Mouse (Mus musculus) liver, embryonic 13.5 days (tissue): Measurements from ENCODE around the gene Pnpla6. TPM values are rescaled to one million over a fixed set of nuclear protein-coding genes. Genes with fewer than 3 reads are reported as not detected.
A peak's percentile ranks its signal among the peaks of the same experiment; 100 is the strongest.
"Not testable (repeated sequence)": the region's sequence is repeated elsewhere in the genome, so short reads cannot be mapped to it uniquely, and the experiment has no call there.

ENCODE experiments used
- ATAC-seq: fragments of 200-750 bp; cut with Nextera tagmentation; 2 replicates; pipeline ENCODE4 v1.8.0; 2017; ENCODE audit warnings: low read depth, mild to moderate bottlenecking, moderate number of reproducible peaks, moderate library complexity
- DNase-seq: peaks from one replicate; pipeline ENCODE4 v3.0.0; 2022
- H3K27ac ChIP-seq: fragments of 300-500 bp; sonication (generic); 2 replicates; pipeline ENCODE4 v1.5.1; 2015; ENCODE audit warnings: moderate library complexity, mild to moderate bottlenecking, inconsistent platforms
- H3K27me3 ChIP-seq: fragments of 300-500 bp; sonication (generic); 2 replicates; pipeline ENCODE4 v1.6.1; 2015; ENCODE audit warnings: mild to moderate bottlenecking, inconsistent platforms
- H3K36me3 ChIP-seq: fragments of 300-500 bp; sonication (generic); 2 replicates; pipeline ENCODE4 v1.6.1; 2015; ENCODE audit warnings: mild to moderate bottlenecking, inconsistent platforms
- H3K4me1 ChIP-seq: fragments of 300-500 bp; sonication (generic); replicated peaks from 2 replicates; pipeline ENCODE4 v1.6.1; 2015; ENCODE audit warnings: inconsistent platforms
- H3K4me2 ChIP-seq: fragments of 300-500 bp; sonication (generic); 2 replicates; pipeline ENCODE4 v1.6.1; 2015; ENCODE audit warnings: inconsistent platforms, mild to moderate bottlenecking, moderate library complexity
- H3K4me3 ChIP-seq: fragments of 300-500 bp; sonication (generic); replicated peaks from 2 replicates; pipeline ENCODE4 v1.5.1; 2015; ENCODE audit warnings: mild to moderate bottlenecking, inconsistent platforms
- H3K9ac ChIP-seq: fragments of 300-500 bp; sonication (generic); 2 replicates; pipeline ENCODE4 v1.6.1; 2015; ENCODE audit warnings: mild to moderate bottlenecking, inconsistent platforms
- H3K9me3 ChIP-seq: fragments of 300-500 bp; sonication (generic); replicated peaks from 2 replicates; pipeline ENCODE4 v1.6.1; 2016; ENCODE audit warnings: inconsistent platforms
- WGBS: fragments of 180-500 bp; shearing (Covaris S2); methylation state at CpG from one replicate; pipeline ENCODE4 v1.1.7; 2015; ENCODE audit not compliant: insufficient replicate concordance; 5-methylcytosine and 5-hydroxymethylcytosine counted together
- polyA plus RNA-seq: library from polyadenylated mRNA; unstranded; fragments of >200 nt; fragmentation: Nextera tagmentation; extraction: Ambion mirVana; gene quantifications from 2 replicates; pipeline ENCODE4 v1.2.1, GENCODE M21; 2015

Pnpla6 gene
- polyA plus RNA-seq, 1 experiment from 2014 or later, result 10.6 TPM

DNA sequence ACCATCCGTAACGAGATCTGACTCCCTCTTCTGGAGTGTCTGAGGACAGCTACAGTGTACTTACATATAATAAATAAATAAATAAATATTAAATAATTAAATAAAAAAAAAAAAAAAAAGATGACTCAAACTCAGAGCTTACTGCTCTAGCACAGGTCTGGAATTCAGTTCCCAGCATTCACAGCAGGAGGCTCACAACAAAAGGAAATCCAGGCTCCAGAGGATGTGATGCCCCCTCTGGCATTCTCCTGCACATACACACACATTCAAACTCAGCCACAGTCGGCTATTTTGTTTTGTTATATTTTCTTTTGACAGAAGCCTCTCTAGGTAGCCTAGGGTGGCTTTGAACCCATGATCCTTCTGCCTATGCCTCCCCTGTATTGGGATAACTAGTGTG is 66.8 kb downstream of the Pnpla6 start:
- not testable (repeated sequence) for DNase-seq, H3K9me3 ChIP-seq, H3K27ac ChIP-seq, H3K9ac ChIP-seq, H3K4me3 ChIP-seq, ATAC-seq, H3K36me3 ChIP-seq, H3K27me3 ChIP-seq, H3K4me2 ChIP-seq
- H3K4me1 ChIP-seq, result peaks cover 12% of the 10 kb centered on the region
- WGBS, result 51% methylated on average over 1 of the region's 3 CpGs

DNA sequence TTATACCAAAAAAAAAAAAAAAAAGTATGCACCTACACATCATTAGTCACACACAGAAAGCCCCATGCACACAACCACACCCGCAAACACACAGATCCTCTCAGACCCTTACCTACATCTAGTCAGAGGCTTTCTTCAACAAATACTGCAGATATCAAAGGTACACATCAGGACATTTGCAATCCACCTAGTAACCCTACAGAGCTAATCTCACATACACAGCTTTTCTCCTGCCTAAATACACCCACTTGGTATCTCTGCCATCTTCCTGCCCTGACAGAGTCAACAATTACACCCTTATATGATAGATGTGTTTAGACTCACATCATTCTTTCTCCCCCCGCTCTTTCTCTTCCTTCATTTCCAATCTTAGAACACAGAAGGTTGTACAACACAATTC is 71.3 kb downstream of the Pnpla6 start:
- H3K4me1 ChIP-seq, result peaks cover 29% of the 10 kb centered on the region
- no peak overlapping the region for H3K4me3 ChIP-seq
- H3K27me3 ChIP-seq, result peaks cover 12% of the 10 kb centered on the region; the same call in 1 of the 2 replicates
- H3K9ac ChIP-seq, result no peak overlapping the region
- H3K4me2 ChIP-seq, result peak overlapping the region; percentile 95
- no peaks in the 10 kb centered on the region for H3K36me3 ChIP-seq
- no peak overlapping the region for H3K27ac ChIP-seq
- ATAC-seq, result peak; percentile 60
- H3K9me3 ChIP-seq, result no peaks in the 10 kb centered on the region
- DNase-seq, result no peak
- WGBS, result 32% methylated on average over 2 of the region's 2 CpGs

DNA sequence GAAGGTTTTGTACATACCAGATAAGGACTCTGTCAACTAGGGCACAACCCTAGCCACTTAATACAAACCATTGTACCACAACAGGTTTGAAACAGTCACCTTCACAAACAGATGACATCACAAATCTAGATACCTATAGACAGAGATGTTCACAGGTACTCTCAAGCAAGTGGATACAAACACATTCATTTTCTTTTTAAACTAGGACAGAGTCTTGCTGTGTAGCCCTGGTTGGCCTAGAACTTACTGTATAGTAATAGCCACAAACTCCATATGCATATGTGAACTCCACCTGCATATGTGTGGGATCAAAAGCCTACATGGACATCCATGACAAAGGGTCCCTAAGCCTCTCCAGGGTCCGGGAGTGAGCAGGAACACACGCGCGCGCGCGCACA is 71.8 kb downstream of the Pnpla6 start, which contains the start of gene Camsap3:
Gene Camsap3 (plus strand): TSS at position 301 of the 398 bp plus-strand sequence.
- ATAC-seq (peak; percentile 22), DNase-seq (no peak)
- Histone ChIP-seq H3K9me3 (no peaks in the 10 kb centered on the region), H3K4me1 (peaks cover 29% of the 10 kb centered on the region), H3K4me2 (peak within 1 kb of the TSS; percentile 95), H3K36me3 (no peaks in the 10 kb centered on the region), H3K4me3 (peak within 1 kb of the TSS; percentile 71), H3K27me3 (peaks cover 12% of the 10 kb centered on the region; the same call in 1 of the 2 replicates), H3K9ac (peak within 1 kb of the TSS; percentile 72), H3K27ac (peak within 1 kb of the TSS; percentile 12; the same call in 1 of the 2 replicates)
- 10% methylated on average over 7 of the region's 7 CpGs for WGBS

DNA sequence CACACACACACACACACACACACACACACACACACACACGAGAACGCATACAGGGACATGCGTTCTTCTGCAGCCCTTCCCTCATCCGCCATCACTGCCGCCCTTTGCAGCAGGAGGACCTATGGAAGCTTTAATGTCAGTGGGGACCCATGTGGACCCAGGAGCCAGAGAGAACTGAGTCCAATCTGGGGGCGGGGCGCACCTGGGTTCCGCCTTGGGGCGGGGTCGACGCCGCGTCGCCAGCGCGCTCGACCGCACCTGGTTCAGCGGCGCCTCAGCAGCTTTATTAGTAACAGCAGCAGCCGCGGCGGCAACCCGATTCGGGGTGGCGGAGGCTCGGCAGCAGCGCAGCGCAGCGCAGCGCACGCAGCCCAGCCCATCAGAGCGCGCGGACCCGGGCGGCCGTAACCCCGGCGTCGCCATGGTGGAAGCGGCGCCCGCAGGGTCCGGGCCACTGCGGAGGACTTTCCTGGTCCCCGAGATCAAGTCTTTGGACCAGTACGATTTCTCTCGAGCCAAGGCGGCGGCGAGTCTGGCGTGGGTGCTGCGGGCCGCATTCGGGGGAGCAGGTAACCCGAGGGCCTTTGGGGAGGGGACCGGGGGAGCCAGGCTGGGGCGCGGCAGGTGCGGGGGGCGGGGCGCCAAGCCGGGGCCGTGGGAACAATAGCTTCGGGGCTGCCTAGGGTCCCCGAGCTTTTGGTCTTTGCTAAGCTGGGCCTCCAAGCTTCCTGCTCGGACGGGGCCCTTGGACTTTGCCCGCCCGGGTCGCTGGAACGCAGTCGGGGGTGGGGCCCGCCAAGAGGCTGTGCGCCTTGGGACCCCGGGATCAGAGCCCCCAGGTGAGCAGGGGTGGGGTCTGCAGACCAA is 72.4 kb downstream of the Pnpla6 start:
- Histone ChIP-seq H3K4me1 (peaks cover 29% of the 10 kb centered on the region), H3K4me2 (peak overlapping the region; percentile 95), H3K27me3 (peaks cover 12% of the 10 kb centered on the region; the same call in 1 of the 2 replicates), H3K36me3 (no peaks in the 10 kb centered on the region), H3K9ac (peak overlapping the region; percentile 72), H3K4me3 (peak overlapping the region; percentile 71), H3K27ac (peak overlapping the region; percentile 12; the same call in 1 of the 2 replicates), H3K9me3 (no peaks in the 10 kb centered on the region)
- ATAC-seq (peak; percentile 69), DNase-seq (peak; percentile 45)
- WGBS, result 1% methylated on average over 72 of the region's 77 CpGs

DNA sequence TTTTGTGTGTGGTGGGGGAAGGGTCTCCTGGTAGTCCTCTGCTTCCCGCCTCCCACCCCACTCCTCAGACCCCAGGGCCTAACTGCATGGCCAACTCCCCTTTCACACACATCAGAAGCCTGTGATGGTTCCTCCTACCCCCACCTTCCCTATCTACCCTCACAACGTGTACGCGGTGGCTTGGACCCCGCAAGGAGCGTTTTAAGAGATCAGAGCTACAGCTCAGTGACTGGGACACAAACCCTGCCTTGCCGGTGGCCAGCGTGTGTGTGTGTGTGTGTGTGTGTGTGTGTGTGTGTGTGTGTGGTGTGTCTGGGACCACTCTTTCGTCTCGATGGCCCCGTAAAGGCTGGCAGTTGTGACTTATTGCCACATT is 73.1 kb downstream of the Pnpla6 start:
- 18% methylated on average over 11 of the region's 11 CpGs for WGBS
- ATAC-seq (peak; percentile 14; the same call in 1 of the 2 replicates), DNase-seq (no peak)
- peaks cover 12% of the 10 kb centered on the region; the same call in 1 of the 2 replicates for H3K27me3 ChIP-seq
- H3K36me3 ChIP-seq, result no peaks in the 10 kb centered on the region
- H3K9ac ChIP-seq, result peak overlapping the region; percentile 72
- H3K4me3 ChIP-seq, result peak overlapping the region; percentile 71
- H3K27ac ChIP-seq, result peak overlapping the region; percentile 12; the same call in 1 of the 2 replicates
- no peaks in the 10 kb centered on the region for H3K9me3 ChIP-seq
- H3K4me1 ChIP-seq, result peaks cover 29% of the 10 kb centered on the region
- peak overlapping the region; percentile 95 for H3K4me2 ChIP-seq

DNA sequence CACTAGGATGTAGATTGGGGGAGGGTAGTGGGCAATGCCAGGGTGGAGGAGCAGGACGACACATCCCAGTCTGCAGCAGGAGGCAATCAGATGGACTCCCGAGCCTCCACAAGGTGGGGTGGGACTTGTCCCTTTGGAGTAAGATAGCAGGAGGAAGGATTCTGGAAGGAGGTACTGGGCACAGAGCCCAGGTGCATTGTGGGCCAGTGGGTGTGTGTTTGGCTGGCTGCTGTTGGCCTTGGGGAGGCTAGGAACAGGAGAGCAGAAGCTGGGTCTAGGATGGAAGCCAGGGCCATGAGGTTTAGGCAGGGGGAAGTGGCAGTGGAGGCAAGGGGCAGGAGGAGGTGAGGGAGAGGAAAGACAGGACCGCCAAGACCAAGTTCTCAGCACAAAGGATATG is 78.3 kb downstream of the Pnpla6 start:
- WGBS, result 49% methylated on average over 3 of the region's 3 CpGs
- ATAC-seq, result no peak
- no peak for DNase-seq

More for the DNA sequence above, 78.3 kb downstream of the Pnpla6 start:
- H3K27me3 ChIP-seq, result no peaks in the 10 kb centered on the region
- H3K9ac ChIP-seq, result no peak overlapping the region
- H3K9me3 ChIP-seq, result no peaks in the 10 kb centered on the region
- peaks cover 2% of the 10 kb centered on the region; the same call in 1 of the 2 replicates for H3K4me1 ChIP-seq
- H3K4me2 ChIP-seq, result no peak overlapping the region
- no peaks in the 10 kb centered on the region for H3K36me3 ChIP-seq
- no peak overlapping the region for H3K4me3 ChIP-seq
- no peak overlapping the region for H3K27ac ChIP-seq

Other genes starting within 250 kb of the Pnpla6 start
- gene Insr, start 235.8 kb upstream of the Pnpla6 start, polyA plus RNA-seq, result 12.8 and 13.2 TPM in 2 replicates
- 0.53 and 0.62 TPM in 2 replicates for gene A430078G23Rik, start 162.0 kb upstream of the Pnpla6 start, polyA plus RNA-seq
- 2.2 and 2.3 TPM in 2 replicates for gene Arhgef18, start 122.4 kb upstream of the Pnpla6 start, polyA plus RNA-seq
- gene Pex11g, start 47.7 kb upstream of the Pnpla6 start, polyA plus RNA-seq, result 3.6 and 4.8 TPM in 2 replicates
- not detected in 2 replicates for gene Tex45, start 44.5 kb upstream of the Pnpla6 start, polyA plus RNA-seq
- 4.4 and 5.2 TPM in 2 replicates for gene Zfp358, start 22.2 kb upstream of the Pnpla6 start, polyA plus RNA-seq
- gene Mcoln1, start 14.9 kb upstream of the Pnpla6 start, polyA plus RNA-seq, result 19.8 and 19.9 TPM in 2 replicates
- 2.5 and 2.8 TPM in 2 replicates for gene C330021F23Rik, start 52.6 kb downstream of the Pnpla6 start, polyA plus RNA-seq
- 1.3 and 1.4 TPM in 2 replicates for gene Camsap3, start 71.9 kb downstream of the Pnpla6 start, polyA plus RNA-seq
- gene Xab2, start 105.9 kb downstream of the Pnpla6 start, polyA plus RNA-seq, result 34.9 and 35.3 TPM in 2 replicates
- 93.4 and 99.6 TPM in 2 replicates for gene Pet100, start 106.2 kb downstream of the Pnpla6 start, polyA plus RNA-seq
- not detected in 2 replicates for gene Pcp2, start 110.2 kb downstream of the Pnpla6 start, polyA plus RNA-seq
- gene Stxbp2, start 115.6 kb downstream of the Pnpla6 start, polyA plus RNA-seq, result 45.6 and 52.2 TPM in 2 replicates
- 0.18 TPM in 1 of 2 replicates, not detected in the other for gene Retn, start 140.4 kb downstream of the Pnpla6 start, polyA plus RNA-seq
- 1.4 and 1.6 TPM in 2 replicates for gene Mcemp1, start 150.4 kb downstream of the Pnpla6 start, polyA plus RNA-seq
- gene Fcor, start 157.0 kb downstream of the Pnpla6 start, polyA plus RNA-seq, result 2.9 and 3.5 TPM in 2 replicates
- 18.6 and 18.7 TPM in 2 replicates for gene Trappc5, start 160.9 kb downstream of the Pnpla6 start, polyA plus RNA-seq
- gene Fcer2a, start 178.8 kb downstream of the Pnpla6 start, polyA plus RNA-seq, result 0.06 TPM in 1 of 2 replicates, not detected in the other
- gene Clec4g, start 205.3 kb downstream of the Pnpla6 start, polyA plus RNA-seq, result 2.4 and 3.2 TPM in 2 replicates
- gene Cd209a, start 233.6 kb downstream of the Pnpla6 start, polyA plus RNA-seq, result 0.34 and 0.35 TPM in 2 replicates